Mouse (Mus musculus) central nervous system, embryonic 18 days (tissue): Measurements from ENCODE around the gene Olfr1138. TPM values are rescaled to one million over a fixed set of nuclear protein-coding genes. Genes with fewer than 3 reads are reported as not detected.

ENCODE experiments used
- polyA plus RNA-seq: library from polyadenylated mRNA; depleted of rRNA; stranded (reverse); fragments of >200 nt; gene quantifications from 2 replicates; pipeline ENCODE4 v1.2.3, GENCODE M21; 2012; rRNA removed

The Olfr1138 gene
- not detected in 2 replicates for polyA plus RNA-seq

GRCm38 (mm10) chr2:87739878-87740277 lies at the start of gene Olfr1138:
TSS of gene Olfr1138 (minus strand) at chr2:87739978.

GRCm38 (mm10) chr2:87779183-87779582 lies 39.4 kb upstream of the Olfr1138 start, which contains the start of gene Olfr152:
TSS of gene Olfr152 (plus strand) at chr2:87779483.

GRCm38 (mm10) chr2:87753891-87754290 lies 14.1 kb upstream of the Olfr1138 start, which contains the start of gene Olfr1141:
TSS of gene Olfr1141 (minus strand) at chr2:87753991.

GRCm38 (mm10) chr2:87743452-87743851 lies 3.7 kb upstream of the Olfr1138 start, which contains the start of gene Olfr1140:
TSS of gene Olfr1140 (plus strand) at chr2:87743752.

GRCm38 (mm10) chr2:87713079-87713478 lies 26.7 kb downstream of the Olfr1138 start, which contains the start of gene Olfr1137:
TSS of gene Olfr1137 (minus strand) at chr2:87713179.

GRCm38 (mm10) chr2:87693847-87694246 lies 45.9 kb downstream of the Olfr1138 start, which contains the start of gene Olfr1136:
TSS of gene Olfr1136 (minus strand) at chr2:87693947.

Other genes starting within 250 kb of the Olfr1138 start
- not detected in 2 replicates for gene Pramel7, start 242.9 kb downstream of the Olfr1138 start, polyA plus RNA-seq
- gene Pramel6, start 233.4 kb downstream of the Olfr1138 start, polyA plus RNA-seq = not detected in 2 replicates
- not detected in 2 replicates for gene Olfr153, start 208.2 kb downstream of the Olfr1138 start, polyA plus RNA-seq
- gene Olfr1128, start 194.4 kb downstream of the Olfr1138 start, polyA plus RNA-seq = not detected in 2 replicates
- gene Olfr1129, start 166.1 kb downstream of the Olfr1138 start, polyA plus RNA-seq = not detected in 2 replicates
- gene Olfr1130, start 133.8 kb downstream of the Olfr1138 start, polyA plus RNA-seq = not detected in 2 replicates
- gene Olfr1131, start 112.9 kb downstream of the Olfr1138 start, polyA plus RNA-seq = not detected in 2 replicates
- not detected in 2 replicates for gene Olfr1132, start 102.4 kb downstream of the Olfr1138 start, polyA plus RNA-seq
- gene Olfr1133, start 92.6 kb downstream of the Olfr1138 start, polyA plus RNA-seq = not detected in 2 replicates
- not detected in 2 replicates for gene Olfr1134, start 81.5 kb downstream of the Olfr1138 start, polyA plus RNA-seq
- not detected in 2 replicates for gene Olfr1135, start 66.3 kb downstream of the Olfr1138 start, polyA plus RNA-seq
- not detected in 2 replicates for gene Olfr1136, start 46.0 kb downstream of the Olfr1138 start, polyA plus RNA-seq
- gene Olfr1137, start 26.8 kb downstream of the Olfr1138 start, polyA plus RNA-seq = not detected in 2 replicates
- 0.11 TPM in 1 of 2 replicates, not detected in the other for gene Olfr1140, start 3.8 kb upstream of the Olfr1138 start, polyA plus RNA-seq
- gene Olfr1141, start 14.0 kb upstream of the Olfr1138 start, polyA plus RNA-seq = not detected in 2 replicates
- gene Olfr152, start 39.5 kb upstream of the Olfr1138 start, polyA plus RNA-seq = not detected in 2 replicates
- gene Olfr1143, start 60.6 kb upstream of the Olfr1138 start, polyA plus RNA-seq = not detected in 2 replicates
- not detected in 2 replicates for gene Olfr1145, start 69.8 kb upstream of the Olfr1138 start, polyA plus RNA-seq
- not detected in 2 replicates for gene Olfr1148, start 90.6 kb upstream of the Olfr1138 start, polyA plus RNA-seq
- not detected in 2 replicates for gene Olfr1150-ps1, start 104.0 kb upstream of the Olfr1138 start, polyA plus RNA-seq
- not detected in 2 replicates for gene Olfr1151, start 115.9 kb upstream of the Olfr1138 start, polyA plus RNA-seq
- gene Olfr1152, start 126.5 kb upstream of the Olfr1138 start, polyA plus RNA-seq = not detected in 2 replicates
- gene Olfr1153, start 155.0 kb upstream of the Olfr1138 start, polyA plus RNA-seq = not detected in 2 replicates
- gene Olfr1154, start 165.2 kb upstream of the Olfr1138 start, polyA plus RNA-seq = not detected in 2 replicates
- not detected in 2 replicates for gene Olfr1155, start 205.2 kb upstream of the Olfr1138 start, polyA plus RNA-seq
- gene Olfr1156, start 213.1 kb upstream of the Olfr1138 start, polyA plus RNA-seq = not detected in 2 replicates
- gene Olfr1157, start 228.3 kb upstream of the Olfr1138 start, polyA plus RNA-seq = not detected in 2 replicates
- not detected in 2 replicates for gene Olfr74, start 234.7 kb upstream of the Olfr1138 start, polyA plus RNA-seq